Mouse (Mus musculus): ENCODE results near the gene Cltc.
"Not testable (repeated sequence)": the region's sequence is repeated elsewhere in the genome, so short reads cannot be mapped to it uniquely, and the experiment has no call there.

The Cltc gene

DNA sequence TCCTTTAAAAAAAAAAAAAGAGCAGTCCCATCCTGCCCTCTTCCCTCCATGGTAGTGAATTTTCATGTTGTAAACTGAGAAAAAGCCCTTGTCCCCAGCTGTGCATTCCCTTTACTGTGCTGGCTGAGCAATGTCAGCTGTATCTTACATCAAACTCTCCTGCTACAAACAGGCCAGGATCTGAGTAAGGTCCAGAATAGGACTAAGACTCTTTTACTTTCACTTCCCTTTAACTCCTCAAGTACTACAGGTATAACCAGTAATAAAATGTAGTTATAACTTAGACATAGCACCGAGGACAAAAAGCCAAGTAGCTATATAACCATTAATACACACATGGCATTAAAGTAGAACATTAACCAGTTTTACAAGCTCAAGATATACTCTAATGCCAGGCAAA lies 18.4 kb downstream of the Cltc start:
- no peak for DNase-seq (ENCODE audit: low spot score in 2 of 2)

DNA sequence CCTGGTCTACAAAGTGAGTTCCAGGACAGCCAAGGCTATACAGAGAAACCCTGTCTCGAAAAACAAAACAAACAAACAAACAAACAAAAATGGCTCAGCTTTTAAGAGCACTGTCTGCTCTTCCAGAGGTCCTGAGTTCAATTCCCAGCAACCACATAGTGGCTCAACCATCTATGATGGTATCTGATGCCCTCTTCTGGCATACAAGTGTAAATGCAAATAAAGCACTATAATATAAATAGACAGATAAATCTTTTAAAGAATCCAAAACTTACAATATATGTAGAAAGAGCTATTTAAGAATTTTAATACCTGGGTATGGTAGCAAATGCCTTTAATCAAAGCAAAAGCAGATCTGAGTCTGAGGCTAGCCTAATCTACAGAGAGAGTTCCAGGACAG lies 19.1 kb downstream of the Cltc start:
- DNase-seq (ENCODE audit: low spot score in 2 of 2), result not testable (repeated sequence)

DNA sequence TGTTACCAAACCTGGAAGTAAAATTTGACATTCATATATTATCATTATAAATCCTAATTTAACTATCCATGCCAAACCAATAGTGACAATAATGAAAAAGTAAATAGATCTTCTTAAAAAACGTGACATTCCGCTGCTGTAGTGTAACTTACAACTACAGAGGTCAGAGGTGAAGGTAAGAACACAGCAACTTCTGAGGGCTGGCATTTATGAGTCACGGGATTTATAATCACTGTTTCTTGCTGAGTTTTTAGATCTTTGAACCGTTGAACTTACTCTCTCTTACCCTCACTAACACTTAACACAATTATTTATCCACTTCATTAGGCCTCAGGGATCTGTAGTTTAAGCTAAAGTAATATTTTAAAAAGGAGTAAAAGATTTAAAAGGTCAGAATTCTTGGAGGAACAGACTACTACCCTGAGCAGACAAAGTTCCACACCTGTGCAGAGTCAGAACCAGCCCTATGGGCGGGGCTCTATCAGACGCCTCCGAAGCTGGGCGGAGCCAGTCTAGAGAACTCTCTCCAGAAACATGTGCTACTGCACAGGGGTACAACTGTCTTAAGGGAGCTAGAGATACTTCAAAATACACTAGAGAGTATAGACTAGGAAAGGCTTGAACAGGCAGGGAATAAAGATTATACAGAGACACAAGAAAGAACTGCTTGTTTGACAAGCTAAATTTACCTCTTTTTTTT lies 19.9 kb downstream of the Cltc start:
- no peak for DNase-seq (ENCODE audit: low spot score in 2 of 2)

DNA sequence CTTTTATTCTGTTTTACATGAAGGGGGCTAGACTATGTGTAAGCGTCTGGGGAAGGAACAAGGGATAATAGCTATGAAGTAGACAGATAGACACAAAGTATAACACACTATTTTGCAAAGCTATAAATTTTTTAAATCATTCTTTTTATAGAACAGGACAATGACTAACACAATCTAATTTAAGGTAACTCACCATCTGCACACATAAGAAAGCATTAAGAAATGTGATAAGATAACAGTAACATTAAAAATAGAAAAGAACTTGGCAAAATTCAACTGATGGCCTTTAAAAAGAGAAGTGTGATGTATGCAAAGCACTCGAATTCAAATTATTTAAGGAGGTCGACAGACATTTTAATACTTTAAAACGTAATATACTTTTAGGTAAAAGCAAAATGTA lies 22.4 kb downstream of the Cltc start:
- DNase-seq (ENCODE audit: low spot score in 2 of 2), result no peak

DNA sequence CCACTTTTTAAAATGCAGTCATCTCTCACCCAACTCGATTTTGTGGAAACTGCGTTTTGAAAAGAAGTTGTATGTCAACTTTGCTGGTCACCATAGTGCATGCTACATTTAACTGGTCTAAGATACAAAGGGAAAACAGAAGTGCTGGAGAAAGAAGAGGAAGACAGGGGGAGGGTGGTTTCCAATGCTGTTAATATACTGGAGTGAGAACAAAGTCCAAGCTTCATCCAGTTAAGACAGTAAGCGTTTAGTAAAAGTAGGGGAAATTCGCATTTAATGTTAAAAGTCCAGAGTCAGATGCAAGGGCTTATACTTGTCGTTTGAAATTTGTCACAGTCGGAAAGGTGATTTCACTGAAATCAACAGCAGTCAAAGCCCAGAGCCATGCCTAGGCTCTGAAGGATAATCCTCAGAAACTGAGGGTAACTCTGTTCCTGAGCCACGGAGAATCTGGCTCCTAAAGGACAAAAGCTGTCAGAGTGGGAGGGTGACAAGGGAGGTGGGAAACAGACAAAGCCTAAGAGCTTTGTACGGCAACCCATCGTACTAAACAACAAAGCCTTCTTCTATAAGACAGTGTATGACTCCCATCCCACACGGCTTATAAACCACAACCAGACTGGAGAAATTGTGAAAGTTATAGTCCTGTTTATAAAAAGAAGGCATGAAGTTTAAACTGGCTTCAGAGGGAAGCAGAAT lies 23.0 kb downstream of the Cltc start:
- DNase-seq (ENCODE audit: low spot score in 2 of 2), result no peak

DNA sequence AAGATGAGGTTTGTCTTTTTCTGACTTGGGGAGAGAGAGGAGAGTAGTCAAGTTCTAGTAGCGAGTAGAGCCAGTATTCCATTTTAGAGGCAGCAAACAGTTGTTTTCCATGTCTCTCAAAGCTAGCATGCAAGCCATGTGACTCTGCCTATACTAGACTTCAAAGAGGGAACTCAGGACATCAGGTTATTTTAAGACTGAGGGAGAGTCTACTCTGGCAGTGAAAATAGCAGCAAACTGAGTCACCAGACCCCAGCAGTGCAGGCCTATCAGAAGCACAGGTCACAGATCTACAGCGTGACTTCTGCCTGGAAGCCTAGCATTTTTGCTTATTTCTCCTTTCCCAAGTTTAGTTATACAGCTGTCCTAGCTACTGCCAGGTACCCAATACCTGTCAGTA lies 25.9 kb downstream of the Cltc start:
- no peak for DNase-seq (ENCODE audit: low spot score in 2 of 2)

DNA sequence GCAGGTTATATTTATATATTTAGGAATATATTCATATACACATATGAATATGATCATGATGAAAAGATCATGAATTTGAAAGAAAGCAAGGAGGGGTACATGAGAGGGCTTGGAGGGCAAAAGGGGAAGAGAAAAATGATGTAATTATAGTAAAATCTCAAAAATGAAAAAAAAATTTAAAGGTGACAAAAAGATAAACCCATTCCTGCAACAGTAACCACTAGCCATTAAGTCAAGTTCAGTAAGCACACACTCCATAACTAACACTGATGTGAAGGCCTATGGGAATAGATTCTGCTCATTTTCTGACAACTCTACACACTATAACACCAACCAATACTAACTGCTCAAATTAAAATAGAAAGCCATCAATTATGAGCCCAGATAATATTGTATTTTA lies 31.8 kb downstream of the Cltc start:
- DNase-seq (ENCODE audit: low spot score in 2 of 2), result no peak

DNA sequence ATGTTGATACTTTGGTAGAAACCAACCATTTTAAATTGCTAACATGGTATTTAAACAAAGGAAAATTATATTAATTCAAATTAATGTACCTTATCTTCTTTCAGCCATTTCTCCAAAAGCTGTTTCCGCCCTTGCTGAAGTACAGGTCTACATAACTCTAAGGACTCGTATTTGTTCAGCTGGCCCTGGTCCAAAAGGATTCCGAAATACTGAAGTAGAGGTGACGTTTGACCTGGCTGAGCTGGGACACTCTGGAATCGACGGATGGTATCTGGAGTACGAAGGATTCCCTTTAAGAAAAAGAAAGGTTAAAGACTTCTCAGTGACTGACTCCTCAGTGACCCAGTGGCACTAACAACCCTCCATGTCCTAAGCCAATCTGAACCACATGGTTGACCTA lies 32.4 kb downstream of the Cltc start:
- no peak for DNase-seq (ENCODE audit: low spot score in 2 of 2)

DNA sequence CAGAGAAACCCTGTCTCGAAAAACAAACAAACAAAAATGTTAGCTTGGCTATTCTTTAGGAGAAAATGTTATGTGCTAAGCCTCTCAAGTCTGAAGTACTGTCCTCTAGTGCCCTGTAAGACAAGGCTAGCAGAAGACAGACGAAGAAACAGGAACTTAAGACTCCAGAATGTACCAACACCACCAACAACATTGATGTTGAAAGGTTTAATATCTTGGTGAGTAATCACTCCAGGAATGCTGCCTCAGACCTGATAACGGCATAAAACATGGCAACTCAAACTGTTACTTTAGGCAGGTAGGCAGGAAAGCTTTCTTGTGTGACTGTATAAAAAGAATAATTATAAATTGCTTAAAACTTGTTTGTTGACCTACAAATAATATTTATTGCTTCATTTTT lies 33.4 kb downstream of the Cltc start:
- DNase-seq (ENCODE audit: low spot score in 2 of 2), result no peak

DNA sequence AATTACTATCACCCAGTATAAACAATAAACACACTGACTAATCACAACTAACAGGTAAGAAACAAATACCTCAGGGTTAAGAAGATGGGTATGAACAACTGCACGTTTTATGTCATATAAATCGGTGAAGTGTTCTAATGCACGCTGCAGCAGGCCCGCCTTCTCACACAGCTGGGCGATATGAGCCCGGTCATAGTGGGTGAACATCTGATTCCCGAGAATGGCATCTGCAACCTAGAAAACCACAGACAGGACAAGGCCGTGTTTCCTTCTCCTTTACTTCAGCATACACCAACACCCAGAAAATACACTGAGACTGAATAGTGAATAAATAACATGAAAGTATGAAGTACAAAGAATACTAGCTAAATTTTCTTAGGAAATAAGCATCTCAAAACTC lies 38.0 kb downstream of the Cltc start:
- no peak for DNase-seq (ENCODE audit: low spot score in 2 of 2)

DNA sequence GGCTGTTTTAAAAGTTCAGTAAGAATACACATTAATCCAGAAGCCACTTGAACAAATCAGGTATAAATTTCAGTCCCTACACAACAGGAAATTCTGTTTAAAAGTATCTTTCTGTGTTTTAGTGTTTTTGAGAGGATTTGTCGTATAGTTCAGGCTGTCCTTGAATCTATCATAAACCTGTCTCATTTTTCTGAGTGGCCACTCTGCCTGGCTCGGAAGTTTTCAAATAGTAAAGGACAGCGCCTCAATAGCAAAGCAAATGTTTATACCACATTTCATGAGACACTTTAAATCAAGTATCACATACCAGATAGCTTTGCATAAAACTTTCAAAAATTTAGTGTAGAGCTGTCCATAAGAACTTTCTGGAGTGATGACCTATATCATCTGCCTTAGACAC lies 39.0 kb downstream of the Cltc start:
- no peak for DNase-seq (ENCODE audit: low spot score in 2 of 2)

DNA sequence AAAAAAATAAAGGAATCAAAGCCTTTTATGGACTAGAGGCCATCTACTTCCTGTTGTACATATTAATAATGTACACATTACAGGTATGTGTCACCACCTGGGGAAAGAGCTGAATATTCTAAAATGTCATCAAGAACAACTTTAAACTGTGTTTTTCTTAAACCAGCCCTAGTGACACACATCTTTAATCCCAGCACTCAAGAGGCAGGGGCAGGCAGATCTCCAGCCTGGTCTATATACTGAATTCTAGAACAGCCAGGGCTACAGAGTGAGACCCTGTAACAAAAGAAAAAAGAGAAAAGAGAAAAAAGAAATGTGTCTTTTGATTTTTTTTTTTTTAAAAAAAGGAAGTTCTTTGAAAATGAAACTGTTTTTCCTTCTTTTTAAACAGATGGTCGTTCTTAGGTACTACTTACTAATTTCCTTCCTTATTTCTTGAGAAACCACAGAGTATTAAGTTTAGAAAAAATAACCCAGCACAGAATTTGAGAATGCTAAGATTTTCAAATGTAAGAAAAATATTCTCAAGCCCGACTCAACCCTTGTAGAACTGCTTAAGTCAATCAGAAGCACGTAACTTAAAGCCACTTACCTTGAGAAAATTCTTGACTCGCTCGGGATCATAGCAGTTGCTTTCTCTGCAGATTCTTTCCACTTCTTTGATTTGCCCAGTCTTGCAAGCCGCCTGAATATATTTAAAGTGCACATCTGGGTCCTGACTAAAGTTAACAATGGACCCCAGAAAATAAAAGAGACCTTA lies 39.9 kb downstream of the Cltc start:
- DNase-seq (ENCODE audit: low spot score in 2 of 2), result no peak

DNA sequence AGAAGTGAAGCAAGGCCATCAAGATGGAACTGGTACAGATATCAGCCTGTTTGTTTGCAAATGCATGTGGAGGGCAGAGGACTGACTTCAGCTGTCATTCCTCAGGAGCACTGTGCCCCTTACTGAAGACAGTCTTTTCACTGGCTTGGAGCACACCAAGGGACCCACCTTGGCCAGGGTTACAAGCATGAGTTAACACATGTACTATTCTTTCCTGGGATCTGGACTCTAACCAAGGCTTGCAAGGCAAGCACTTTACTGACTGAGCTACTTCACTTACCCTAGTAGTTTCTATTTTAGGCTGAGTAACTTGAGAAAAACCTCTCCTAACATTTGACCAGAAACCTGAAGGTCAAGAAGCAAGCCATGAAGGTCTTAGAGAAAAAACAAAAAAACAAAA lies 42.8 kb downstream of the Cltc start:
- DNase-seq (ENCODE audit: low spot score in 2 of 2), result no peak

DNA sequence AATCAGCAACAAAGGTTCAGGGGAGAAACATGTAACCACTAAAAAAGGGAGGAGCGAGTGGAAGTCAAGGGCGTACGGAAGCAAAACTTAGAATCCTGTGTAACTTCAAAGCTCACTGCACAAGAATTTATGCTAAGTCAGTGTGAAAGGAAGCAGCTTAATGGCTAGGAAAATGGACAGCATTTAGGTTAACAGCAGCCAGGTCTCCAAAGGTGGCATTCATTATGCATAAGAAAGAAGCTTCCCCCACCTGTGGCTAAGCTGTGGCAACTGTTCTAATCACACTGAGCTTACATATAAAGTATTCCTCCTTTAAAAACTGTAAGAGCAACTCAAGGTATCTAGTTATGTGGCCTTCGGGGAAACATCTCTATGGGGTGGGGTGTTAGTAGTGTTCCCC lies 56.2 kb downstream of the Cltc start:
- no peak for DNase-seq (ENCODE audit: low spot score in 2 of 2)

DNA sequence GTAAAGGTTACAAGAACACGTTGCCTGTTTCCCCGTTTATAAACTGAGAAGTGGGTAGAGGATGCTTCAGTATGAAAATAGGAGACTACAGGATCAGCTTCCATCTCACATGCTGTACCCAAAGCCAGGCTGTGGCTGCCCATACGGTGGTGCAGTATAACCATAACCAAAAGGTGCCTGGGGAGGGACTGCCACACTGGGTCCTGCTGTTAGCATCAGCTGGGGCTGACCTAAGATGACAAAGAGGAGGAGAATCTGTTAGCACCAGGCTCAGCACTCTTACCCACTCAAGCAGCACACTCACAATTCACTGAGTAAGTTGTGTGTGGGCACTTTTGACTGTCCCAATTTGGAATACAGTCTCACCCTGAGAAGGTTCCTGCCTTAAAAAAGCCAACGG lies 61.9 kb downstream of the Cltc start:
- no peak for DNase-seq (ENCODE audit: low spot score in 2 of 2)

DNA sequence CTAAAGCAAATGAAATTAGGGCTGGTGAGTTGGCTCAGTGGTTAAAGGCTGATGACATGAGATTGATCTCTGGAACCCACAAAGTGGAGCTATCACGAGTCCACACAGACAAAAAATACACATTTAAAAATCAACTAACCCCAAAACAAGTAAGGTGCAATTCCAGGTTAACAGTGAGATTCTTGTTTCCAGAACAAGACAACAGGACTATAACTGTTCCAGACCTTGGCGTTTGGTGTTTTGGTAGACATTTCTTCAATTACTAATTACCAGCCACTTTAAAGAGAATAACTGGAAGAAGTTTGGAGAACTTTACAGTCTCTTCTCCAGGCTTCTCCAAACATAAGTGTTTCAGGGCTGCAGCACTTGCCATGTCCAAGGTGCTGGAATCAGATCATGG lies 64.8 kb downstream of the Cltc start:
- DNase-seq (ENCODE audit: low spot score in 2 of 2), result no peak

DNA sequence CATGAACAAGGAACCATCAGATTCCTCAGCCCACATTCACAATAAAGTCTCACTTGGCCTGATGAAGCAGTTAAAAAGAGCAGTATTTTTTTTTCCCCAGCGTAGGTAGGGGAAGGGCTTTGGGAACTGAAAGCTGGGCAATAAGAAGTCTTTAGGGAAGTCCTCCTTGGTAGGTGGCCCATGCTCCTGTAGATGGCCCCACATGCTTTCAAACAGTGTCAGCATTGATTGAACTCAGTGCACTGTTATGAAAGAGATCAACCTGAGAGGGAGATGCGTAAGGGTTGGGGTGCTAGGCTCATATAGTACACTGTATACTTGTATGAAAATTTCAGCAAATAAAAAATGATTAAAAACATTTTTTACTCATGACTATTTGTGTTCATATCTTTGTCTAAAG lies 65.4 kb downstream of the Cltc start:
- no peak for DNase-seq (ENCODE audit: low spot score in 2 of 2)

DNA sequence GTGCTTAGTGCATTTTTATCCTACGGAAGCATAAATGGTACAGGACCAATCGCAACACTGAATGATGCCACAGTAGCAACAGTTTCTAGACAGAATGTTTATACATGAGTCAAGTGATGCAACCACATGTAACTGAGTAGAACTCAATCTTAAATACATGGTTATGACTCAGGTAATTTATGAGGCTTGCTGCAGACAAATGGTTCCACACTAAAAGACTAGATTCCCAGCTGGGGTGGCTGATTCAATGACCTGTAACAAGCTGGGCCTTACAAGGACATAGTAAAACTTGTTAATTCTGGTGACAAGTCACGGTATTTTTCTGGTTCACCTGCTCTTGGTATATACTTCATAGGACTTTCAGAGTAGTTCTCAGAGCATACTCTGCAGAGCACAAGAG lies 65.9 kb downstream of the Cltc start:
- no peak for DNase-seq (ENCODE audit: low spot score in 2 of 2)

DNA sequence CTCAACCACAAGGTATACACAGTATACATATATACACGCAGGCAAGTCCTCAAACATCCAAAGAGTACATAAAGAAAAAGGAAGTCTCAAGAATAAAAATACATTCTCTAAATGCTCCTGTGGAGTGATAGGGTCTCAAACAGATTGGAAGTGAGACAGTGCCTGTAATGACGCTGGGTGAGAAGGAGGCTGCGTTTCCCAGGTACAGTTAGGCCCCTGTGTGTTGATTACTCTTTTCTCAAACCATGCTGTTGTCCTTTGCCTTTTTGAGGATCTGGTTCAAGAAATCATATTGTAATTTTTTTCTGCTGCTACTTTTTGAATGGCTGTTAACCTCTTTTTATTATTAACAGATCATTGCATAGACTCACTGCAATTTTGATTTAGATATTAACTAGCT lies 67.0 kb downstream of the Cltc start:
- no peak for DNase-seq (ENCODE audit: low spot score in 2 of 2)

DNA sequence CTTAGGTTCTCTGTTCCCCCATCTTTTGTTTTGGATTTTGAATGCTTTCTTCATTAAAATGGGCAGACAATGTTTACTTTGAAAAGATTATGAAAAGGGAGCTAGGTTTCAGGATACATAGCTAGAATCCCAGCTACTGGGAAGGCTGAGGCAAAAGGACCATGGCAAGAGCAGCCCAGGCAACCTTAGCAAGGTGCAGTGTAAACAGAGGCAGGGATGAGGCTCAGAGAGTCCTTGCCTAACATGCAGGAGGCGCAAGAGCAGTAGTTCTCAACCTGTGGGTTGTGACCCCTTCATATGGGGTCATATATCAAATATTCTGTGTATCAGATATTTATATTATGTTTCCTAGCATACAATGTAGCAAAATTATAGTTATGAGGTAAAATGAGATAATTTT lies 72.0 kb downstream of the Cltc start:
- no peak for DNase-seq (ENCODE audit: low spot score in 2 of 2)

DNA sequence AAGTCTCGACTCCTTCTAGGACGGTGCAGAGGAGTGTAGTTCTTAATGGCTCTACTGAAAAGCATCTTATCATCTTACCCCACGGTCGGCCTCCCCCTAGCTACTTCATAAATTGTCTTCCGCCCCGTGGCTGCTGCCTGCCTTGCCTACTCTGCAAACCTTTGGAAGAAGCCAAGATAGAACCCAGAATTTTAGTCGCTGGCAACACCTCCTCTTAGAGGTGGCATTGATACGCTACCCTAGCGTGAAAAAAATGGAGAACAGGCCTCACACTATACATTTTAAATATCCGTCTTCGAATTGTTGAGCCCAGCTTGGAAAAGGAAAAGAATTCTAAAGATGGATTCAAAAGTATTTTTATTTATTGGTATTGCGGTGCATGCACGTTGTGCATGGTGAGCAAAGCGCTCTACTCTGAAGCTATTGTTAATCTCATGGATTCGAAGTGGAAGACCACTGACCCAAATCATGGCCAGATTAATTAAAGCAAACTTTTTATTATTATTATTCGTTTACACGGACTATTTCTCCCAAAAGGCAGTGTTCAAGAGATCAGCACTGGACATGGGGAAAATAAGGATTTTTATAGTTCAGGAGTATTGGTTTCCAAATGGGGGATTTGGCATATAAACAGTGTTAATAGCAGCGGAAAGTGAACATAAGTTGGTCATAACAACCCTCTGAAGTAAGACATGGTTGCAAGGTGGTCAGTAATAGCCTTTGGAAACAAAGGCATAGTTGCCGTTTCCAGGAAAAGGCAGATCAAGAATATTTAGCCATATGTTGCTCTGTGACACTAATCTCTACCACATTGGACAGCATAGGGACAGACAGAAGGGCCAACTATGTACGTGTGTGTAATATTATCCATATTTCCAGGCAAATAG lies 73.0 kb downstream of the Cltc start:
- no peak for DNase-seq (ENCODE audit: low spot score in 2 of 2)

Measured in frontal cortex, postnatal 10 days (tissue).